ENCODE assay signal across 20 mouse cellular contexts in genomic region chr13:90913675-90914192, GRCm38 (mm10). TPM values are rescaled to one million over a fixed set of nuclear protein-coding genes. Genes with fewer than 3 reads are reported as not detected.
DNase-seq lines count a peak whose midpoint lies in the region; ATAC-seq and TF ChIP-seq lines count a peak whose summit lies in the region.
"Had no signal": no experiment of that assay in that cellular context is flagged by ENCODE, and none has a peak within 500 bp of the region (broad histone marks: within the 10 kb centered on the region; RNA-seq: fewer than 3 reads in every experiment).

No protein-coding gene starts in this region.

- H3K27ac ChIP-seq in cortical plate, adult 2 months (ENCODE audit: insufficient read depth, low read length): peak overlapping the region; percentile 67
- peak overlapping the region; percentile 90 for H3K27ac ChIP-seq in forebrain, embryonic 15.5 days (replicated peaks)
- H3K27ac ChIP-seq in midbrain, embryonic 13.5 days: peak overlapping the region; percentile 75
- H3K27ac ChIP-seq in intestine, postnatal 0 days (ENCODE audit: low read depth, low read length): no peak overlapping the region
- H3K27ac ChIP-seq: embryonic facial prominence, embryonic 10.5 days; limb, embryonic 13.5 days had no signal

- H3K4me3 ChIP-seq in cortical plate, adult 2 months (ENCODE audit: insufficient read depth, low read length): no peak overlapping the region
- H3K4me3 ChIP-seq in forebrain, embryonic 15.5 days: no peak overlapping the region
- H3K4me3 ChIP-seq in midbrain, embryonic 13.5 days (replicated peaks): no peak overlapping the region
- H3K4me3 ChIP-seq in intestine, postnatal 0 days (ENCODE audit: low read depth, low read length): no peak overlapping the region
- H3K4me3 ChIP-seq: embryonic facial prominence, embryonic 10.5 days; limb, embryonic 13.5 days; myocyte had no signal

- peaks cover 3% of the 10 kb centered on the region; the same call in 1 of the 2 replicates for H3K4me1 ChIP-seq in cortical plate, adult 2 months (ENCODE audit: control insufficient read depth, insufficient read depth, low read length)
- peaks cover 14% of the 10 kb centered on the region for H3K4me1 ChIP-seq in forebrain, embryonic 15.5 days
- H3K4me1 ChIP-seq in midbrain, embryonic 13.5 days (replicated peaks): peaks cover 13% of the 10 kb centered on the region
- H3K4me1 ChIP-seq in intestine, postnatal 0 days (replicated peaks; ENCODE audit: control insufficient read depth, insufficient read depth, low read length): no peaks in the 10 kb centered on the region
- H3K4me1 ChIP-seq: embryonic facial prominence, embryonic 10.5 days; limb, embryonic 13.5 days had no signal

- H3K4me2 ChIP-seq in forebrain, embryonic 15.5 days (replicated peaks): no peak overlapping the region; the same call in 1 of the 2 replicates
- no peak overlapping the region for H3K4me2 ChIP-seq in midbrain, embryonic 13.5 days (replicated peaks)
- no peak overlapping the region for H3K4me2 ChIP-seq in intestine, postnatal 0 days (replicated peaks; ENCODE audit: low read depth)
- H3K4me2 ChIP-seq: heart, embryonic 11.5 days; limb, embryonic 13.5 days had no signal

- peak; percentile 17 to 24 for DNase-seq in layer of hippocampus, postnatal 10 days (ENCODE audit: low spot score in 2 of 2)
- DNase-seq in layer of hippocampus, adult 9-11 months: no peak
- DNase-seq in kidney, adult 8-10 months: no peak
- no peak for DNase-seq in spleen, adult 12 weeks (ENCODE audit: low spot score)
- DNase-seq: adrenal gland, postnatal 14 days; cerebellum, postnatal 14 days; gastrocnemius, postnatal 10 days; liver, postnatal 0 days; thymus, adult 18-20 months had no signal

- 32% methylated on average over 7 of the region's 7 CpGs for WGBS in forebrain, embryonic 15.5 days
- 45% methylated on average over 7 of the region's 7 CpGs for WGBS in midbrain, embryonic 13.5 days
- WGBS in intestine, postnatal 0 days: 64% methylated on average over 7 of the region's 7 CpGs

- H3K9ac ChIP-seq in forebrain, embryonic 15.5 days (replicated peaks): no peak overlapping the region; the same call in 1 of the 2 replicates
- no peak overlapping the region for H3K9ac ChIP-seq in midbrain, embryonic 13.5 days (replicated peaks)
- H3K9ac ChIP-seq in intestine, postnatal 0 days (ENCODE audit: low read depth, low read length): no peak overlapping the region
- H3K9ac ChIP-seq: limb, embryonic 13.5 days; liver, postnatal 0 days had no signal

- ATAC-seq in forebrain, embryonic 15.5 days (replicated peaks): peak; percentile 45
- 0 out of 2 replicates have a peak, but pooled peaks have one; percentile 31 for ATAC-seq in midbrain, embryonic 13.5 days
- no peak for ATAC-seq in intestine, postnatal 0 days
- ATAC-seq: liver, postnatal 0 days had no signal

- TF ChIP-seq CTCF in cortical plate, adult 2 months (IDR thresholded peaks at IDR 0.05; ENCODE audit: extremely low read depth, insufficient read depth, low read length): no peak
- no peak for TF ChIP-seq CTCF in intestine, postnatal 0 days (IDR thresholded peaks at IDR 0.05; ENCODE audit: low read depth)

- H3K36me3 ChIP-seq in forebrain, embryonic 15.5 days: no peaks in the 10 kb centered on the region
- H3K36me3 ChIP-seq in midbrain, embryonic 13.5 days: no peaks in the 10 kb centered on the region
- no peaks in the 10 kb centered on the region for H3K36me3 ChIP-seq in intestine, postnatal 0 days (ENCODE audit: control insufficient read depth, insufficient read depth)
- H3K36me3 ChIP-seq: embryonic facial prominence, embryonic 10.5 days; limb, embryonic 13.5 days had no signal

- TF ChIP-seq POLR2A in cortical plate, adult 2 months (IDR thresholded peaks at IDR 0.05; ENCODE audit: extremely low read depth, insufficient read depth, low read length): no peak

- no peaks in the 10 kb centered on the region for H3K9me3 ChIP-seq in forebrain, embryonic 15.5 days
- H3K9me3 ChIP-seq in midbrain, embryonic 13.5 days: no peaks in the 10 kb centered on the region
- H3K9me3 ChIP-seq in intestine, postnatal 0 days (ENCODE audit: control insufficient read depth): no peaks in the 10 kb centered on the region
- H3K9me3 ChIP-seq: embryonic facial prominence, embryonic 10.5 days; limb, embryonic 13.5 days had no signal

- H3K27me3 ChIP-seq in forebrain, embryonic 15.5 days: no peaks in the 10 kb centered on the region
- H3K27me3 ChIP-seq in midbrain, embryonic 13.5 days: no peaks in the 10 kb centered on the region
- H3K27me3 ChIP-seq in intestine, postnatal 0 days (replicated peaks; ENCODE audit: control insufficient read depth, insufficient read depth, low read length): no peaks in the 10 kb centered on the region
- H3K27me3 ChIP-seq: limb, embryonic 13.5 days had no signal

RNA-seq across cellular contexts. Expression of gene Atp6ap1l, which starts 8.6 kb away (rescaled TPM):
- 1 to 10 TPM; 2.2 to 2.6 TPM for total RNA-seq in layer of hippocampus, postnatal 10 days (2021)
- polyA plus RNA-seq in cortical plate, adult 2 months (2012; rRNA removed): 37.6 and 38.2 TPM in 2 replicates
- 4.7 and 5.5 TPM in 2 replicates for polyA plus RNA-seq in forebrain, embryonic 15.5 days (2015; fragmentation: Nextera tagmentation; extraction: Ambion mirVana)
- polyA plus RNA-seq in midbrain, embryonic 13.5 days (2015; fragmentation: Nextera tagmentation; extraction: Ambion mirVana): 0.59 TPM in 1 of 2 replicates, not detected in the other
- polyA plus RNA-seq in intestine, postnatal 0 days (2015; fragmentation: Nextera tagmentation; extraction: Ambion mirVana): not detected in 2 replicates
- total RNA-seq: adrenal gland, postnatal 14 days; gastrocnemius, postnatal 10 days; hematopoietic stem cell, adult 5-6 weeks had no signal
- polyA plus RNA-seq: C2C12; kidney, embryonic 14.5 days; myocyte had no signal

RNA-seq across cellular contexts. Expression of gene Rps23, which starts 9.0 kb away (rescaled TPM):
- total RNA-seq in layer of hippocampus, postnatal 10 days (2021): 100 to 1,000 TPM; 241 to 323 TPM
- 586 and 626 TPM in 2 replicates for polyA plus RNA-seq in cortical plate, adult 2 months (2012; rRNA removed)
- polyA plus RNA-seq in forebrain, embryonic 15.5 days (2015; fragmentation: Nextera tagmentation; extraction: Ambion mirVana): 134 and 152 TPM in 2 replicates
- polyA plus RNA-seq in midbrain, embryonic 13.5 days (2015; fragmentation: Nextera tagmentation; extraction: Ambion mirVana): 139 and 147 TPM in 2 replicates
- polyA plus RNA-seq in intestine, postnatal 0 days (2015; fragmentation: Nextera tagmentation; extraction: Ambion mirVana): 200 and 221 TPM in 2 replicates

Comparison
In these comparisons a context has a peak if more than half of its experiments do, and no peak if none do; other contexts are left out.
1. DNase-seq: peak in layer of hippocampus, postnatal 10 days (2 of 2); none in layer of hippocampus, adult 9-11 months (single experiment), kidney, adult 8-10 months (0 of 2) and spleen, adult 12 weeks (single experiment).